Mouse (Mus musculus): ENCODE measurements at regions not wholly inside any gene's neighbourhood (a gene's known extent, or its start where the extent isn't known, plus 50 kb on each side); places are given as distances from the start of the nearest gene placed in this dataset.

- TF ChIP-seq CTCF (IDR thresholded peaks at IDR 0.05; ENCODE audit: borderline replicate concordance, insufficient read depth, low read length) (no peak), POLR2A (IDR thresholded peaks at IDR 0.05; ENCODE audit: low read depth, low read length) (no peak)
These were observed 60.9 kb upstream of the Zfp644 start for GRCm38 (mm10) chr5:106758036-106758435.
